Comparison of ENCODE assay signal across 8 mouse cellular contexts in genomic region chr19:32292067-32292739, GRCm38 (mm10).
DNase-seq lines count a peak whose midpoint lies in the region; ATAC-seq and TF ChIP-seq lines count a peak whose summit lies in the region.

No protein-coding gene starts in this region.

- H3K79me2 ChIP-seq in heart, adult 2 months (replicated peaks; ENCODE audit: control insufficient read depth, insufficient read depth, low read length), result no peaks in the 10 kb centered on the region; the same call in 1 of the 2 replicates
- no peaks in the 10 kb centered on the region for H3K79me2 ChIP-seq in myocyte (ENCODE audit: control insufficient read depth, insufficient read depth)

- no peak overlapping the region for H3K9ac ChIP-seq in limb, embryonic 12.5 days (replicated peaks)
- H3K9ac ChIP-seq in heart, adult 2 months (ENCODE audit: low read depth, low read length), result no peak overlapping the region
- no peak overlapping the region for H3K9ac ChIP-seq in kidney, embryonic 15.5 days

- H3K27me3 ChIP-seq in limb, embryonic 12.5 days, result no peaks in the 10 kb centered on the region; the same call in 1 of the 2 replicates
- no peaks in the 10 kb centered on the region for H3K27me3 ChIP-seq in limb, embryonic 10.5 days (ENCODE audit: low read depth, poor library complexity, severe bottlenecking)
- H3K27me3 ChIP-seq in heart, adult 2 months (ENCODE audit: control insufficient read depth, insufficient read depth, low read length), result no peaks in the 10 kb centered on the region
- H3K27me3 ChIP-seq in kidney, embryonic 15.5 days, result no peaks in the 10 kb centered on the region
- H3K27me3 ChIP-seq in myocyte (ENCODE audit: control insufficient read depth, insufficient read depth, insufficient read length), result no peaks in the 10 kb centered on the region

- 76% methylated on average over 12 of the region's 12 CpGs for WGBS in limb, embryonic 12.5 days
- 90% methylated on average over 12 of the region's 12 CpGs for WGBS in limb, embryonic 10.5 days
- WGBS in heart, adult 2 months, result 28% methylated on average over 12 of the region's 12 CpGs
- 61% methylated on average over 12 of the region's 12 CpGs for WGBS in kidney, embryonic 15.5 days

- DNase-seq in limb, embryonic 10.5 days (ENCODE audit: low spot score), result no peak
- peak; percentile 30 for DNase-seq in adrenal gland, postnatal 25 days
- DNase-seq in heart, adult 2 months, result peak; percentile 52 to 57
- no peak for DNase-seq in urinary bladder, adult 2 months (ENCODE audit: low spot score)
- no peak for DNase-seq in layer of hippocampus, adult 8-10 months (ENCODE audit: low spot score in 2 of 2)

- TF ChIP-seq EP300 in heart, adult 2 months (IDR thresholded peaks at IDR 0.05; ENCODE audit: insufficient read depth, low read depth, low read length), result no peak

- H3K4me1 ChIP-seq in limb, embryonic 12.5 days (replicated peaks), result peaks cover 19% of the 10 kb centered on the region
- H3K4me1 ChIP-seq in limb, embryonic 10.5 days, result peaks cover 33% of the 10 kb centered on the region
- peaks cover 23% of the 10 kb centered on the region for H3K4me1 ChIP-seq in heart, adult 2 months (ENCODE audit: control insufficient read depth, insufficient read depth, low read length)
- peaks cover 43% of the 10 kb centered on the region for H3K4me1 ChIP-seq in kidney, embryonic 15.5 days

- H3K4me2 ChIP-seq in limb, embryonic 12.5 days, result no peak overlapping the region
- peak overlapping the region; percentile 22; the same call in 1 of the 2 replicates for H3K4me2 ChIP-seq in kidney, embryonic 15.5 days
- peak overlapping the region; percentile 88 for H3K4me2 ChIP-seq in myocyte (ENCODE audit: low read depth)

- TF ChIP-seq POLR2A in heart, adult 2 months (IDR thresholded peaks at IDR 0.05; ENCODE audit: insufficient read depth, low read depth, low read length), result 0 out of 2 replicates have a peak, but pooled peaks have one; percentile 31
- no peak for TF ChIP-seq POLR2A in myocyte (IDR thresholded peaks at IDR 0.05; ENCODE audit: insufficient read length, low read depth)

- no peak overlapping the region for H3K4me3 ChIP-seq in limb, embryonic 12.5 days (replicated peaks)
- no peak overlapping the region for H3K4me3 ChIP-seq in limb, embryonic 10.5 days
- H3K4me3 ChIP-seq in heart, adult 2 months, result peak overlapping the region; percentile 29
- no peak overlapping the region for H3K4me3 ChIP-seq in kidney, embryonic 15.5 days (replicated peaks)
- H3K4me3 ChIP-seq in myocyte, result no peak overlapping the region

- no peak for ATAC-seq in limb, embryonic 12.5 days (ENCODE audit: insufficient number of reproducible peaks, insufficient read depth, low FRiP score, low TSS enrichment, low read depth)
- 0 out of 2 replicates have a peak, but pooled peaks have one; percentile 13 for ATAC-seq in kidney, embryonic 15.5 days (replicated peaks; ENCODE audit: low FRiP score)

- 0 out of 2 replicates have a peak overlapping the region, but pooled peaks have one; percentile 31 for H3K27ac ChIP-seq in limb, embryonic 12.5 days
- no peak overlapping the region for H3K27ac ChIP-seq in limb, embryonic 10.5 days
- H3K27ac ChIP-seq in heart, adult 2 months, result peak overlapping the region; percentile 79
- peak overlapping the region; percentile 65 for H3K27ac ChIP-seq in kidney, embryonic 15.5 days

- TF ChIP-seq CTCF in heart, adult 2 months (IDR thresholded peaks at IDR 0.05), result no peak

- H3ac ChIP-seq in myocyte (ENCODE audit: control insufficient read depth, insufficient read length), result no peak overlapping the region

- H3K9me3 ChIP-seq in limb, embryonic 12.5 days, result no peaks in the 10 kb centered on the region
- H3K9me3 ChIP-seq in limb, embryonic 10.5 days (replicated peaks), result no peaks in the 10 kb centered on the region
- H3K9me3 ChIP-seq in kidney, embryonic 15.5 days (replicated peaks), result no peaks in the 10 kb centered on the region

- no peaks in the 10 kb centered on the region for H3K36me3 ChIP-seq in limb, embryonic 12.5 days
- no peaks in the 10 kb centered on the region for H3K36me3 ChIP-seq in limb, embryonic 10.5 days
- peaks cover 13% of the 10 kb centered on the region for H3K36me3 ChIP-seq in heart, adult 2 months (ENCODE audit: control insufficient read depth, insufficient read depth, low read length)
- H3K36me3 ChIP-seq in kidney, embryonic 15.5 days, result no peaks in the 10 kb centered on the region
- no peaks in the 10 kb centered on the region for H3K36me3 ChIP-seq in myocyte (ENCODE audit: control insufficient read depth, insufficient read depth)

- intact Hi-C loops in heart, adult 2 months (cut with DNase I), result no loop called here

TF ChIP-seq in myocyte, 11 proteins besides CTCF, POLR2A, EP300 and RAD21:
- TF ChIP-seq MYOG (IDR thresholded peaks at IDR 0.05; ENCODE audit: control insufficient read depth in 1 of 3, insufficient read depth in 1 of 3, insufficient read length in 2 of 3, low read depth in 2 of 3), result peak in 2 of 3 experiments; percentile 1 to 42
- peak in 2 of 3 experiments; percentile 1 to 22 for TF ChIP-seq MYOD1 (IDR thresholded peaks at IDR 0.05; ENCODE audit: control insufficient read depth in 1 of 3, insufficient read length in 2 of 3, low read depth in 2 of 3)
- no peak for TF ChIP-seq SRF (IDR thresholded peaks at IDR 0.05; ENCODE audit: control insufficient read depth, insufficient read length, low read depth)

Comparison
In these comparisons a context has a peak if more than half of its experiments do, and no peak if none do; other contexts are left out.
1. DNase-seq: peak in adrenal gland, postnatal 25 days (single experiment) and heart, adult 2 months (2 of 2); none in limb, embryonic 10.5 days (single experiment), urinary bladder, adult 2 months (single experiment) and layer of hippocampus, adult 8-10 months (0 of 2).